Mouse (Mus musculus): ENCODE measurements at regions not wholly inside any gene's neighbourhood (a gene's known extent, or its start where the extent isn't known, plus 50 kb on each side); places are given as distances from the start of the nearest gene placed in this dataset.

- TF ChIP-seq CTCF (IDR thresholded peaks at IDR 0.05; ENCODE audit: borderline replicate concordance, insufficient read depth, low read depth, low read length) (no peak), POLR2A (IDR thresholded peaks at IDR 0.05; ENCODE audit: borderline replicate concordance, insufficient read depth, low read length) (no peak)
Measured at GRCm38 (mm10) chr12:85544801-85545200, 54.0 kb upstream of the Jdp2 start.

Data from cerebellum, adult 2 months (tissue).